Mouse (Mus musculus) megakaryocyte, embryonic 14.5 days (primary cell): ENCODE results near the gene Tenm3. TPM values are rescaled to one million over a fixed set of nuclear protein-coding genes. Genes with fewer than 3 reads are reported as not detected.
A peak's percentile ranks its signal among the peaks of the same experiment; 100 is the strongest.

Experiments
- H3K27me3 ChIP-seq: replicated peaks from 2 replicates; pipeline ENCODE3; 2012; ENCODE audit warnings: inconsistent platforms
- H3K36me3 ChIP-seq: replicated peaks from 2 replicates; pipeline ENCODE3; 2012; ENCODE audit warnings: low read length, inconsistent platforms, mixed read lengths
- H3K4me1 ChIP-seq: 2 replicates; pipeline ENCODE4 v1.6.1; 2012; ENCODE audit warnings: inconsistent platforms
- H3K4me3 ChIP-seq: replicated peaks from 2 replicates; pipeline ENCODE3; 2012; ENCODE audit warnings: moderate library complexity, mild to moderate bottlenecking, inconsistent platforms
- H3K9me3 ChIP-seq: 2 replicates; pipeline ENCODE4 v1.6.1; 2012; ENCODE audit warnings: inconsistent platforms
- FLI1 ChIP-seq: IDR thresholded peaks from 2 replicates; pipeline ENCODE4 v1.6.1; 2012; ENCODE audit warnings: low read length, inconsistent platforms, mixed read lengths
- GATA1 ChIP-seq: IDR thresholded peaks from 3 replicates; pipeline ENCODE4 v1.6.1; 2012; ENCODE audit warnings: mixed read lengths, low read length, inconsistent platforms, borderline replicate concordance
- polyA plus RNA-seq: library from polyadenylated mRNA; stranded (reverse); fragments of >175 nt; gene quantifications from 2 replicates; pipeline ENCODE4 v1.2.3, GENCODE M21; 2012; ENCODE audit warnings: low replicate concordance; ENCODE audit not compliant: insufficient read depth

Gene Tenm3
- polyA plus RNA-seq, 1 experiment = 0.39 TPM

DNA sequence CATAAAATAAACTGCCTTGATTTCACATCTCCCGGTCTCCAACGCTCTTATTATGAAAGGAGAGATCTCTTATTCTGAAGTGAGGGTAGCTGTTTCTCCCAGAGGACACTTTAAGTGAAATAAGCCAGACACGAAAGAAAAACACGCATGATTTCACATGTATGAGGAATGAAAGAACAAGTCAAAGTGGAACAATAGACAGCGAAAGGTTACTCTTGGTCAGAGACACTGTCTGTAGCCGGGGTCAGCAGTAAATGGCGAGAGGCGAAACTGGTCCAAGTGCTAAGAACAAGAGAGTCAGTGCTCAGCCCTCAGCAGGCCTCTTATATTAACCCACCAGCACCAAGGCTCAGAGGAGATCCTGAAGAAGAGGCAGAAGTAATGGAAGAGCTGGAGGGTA is 302.9 kb downstream of the Tenm3 start:
- TF ChIP-seq FLI1 (no peak), GATA1 (no peak)
- peaks cover 38% of the 10 kb centered on the region for H3K9me3 ChIP-seq
- H3K4me1 ChIP-seq = no peaks in the 10 kb centered on the region
- H3K27me3 ChIP-seq = no peaks in the 10 kb centered on the region
- H3K36me3 ChIP-seq = no peaks in the 10 kb centered on the region
- no peak overlapping the region for H3K4me3 ChIP-seq

DNA sequence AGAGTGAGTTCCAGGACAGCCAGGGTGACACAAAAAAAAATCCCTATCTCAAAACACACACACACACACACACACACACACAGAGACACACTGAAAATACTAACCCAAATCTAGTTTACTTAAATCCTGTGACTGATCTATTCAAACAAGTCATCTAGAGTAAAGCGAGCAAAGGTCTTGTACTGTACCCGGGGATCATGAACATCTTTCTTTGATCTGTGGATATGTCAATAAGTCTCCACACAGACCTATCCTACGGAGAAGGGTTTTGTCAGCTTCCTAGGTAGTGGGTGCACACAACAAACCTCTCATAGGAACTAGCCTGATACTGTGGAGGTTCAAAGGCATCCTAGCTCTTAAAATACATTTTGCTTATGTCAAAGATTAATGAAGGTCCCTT is 307.9 kb downstream of the Tenm3 start:
- H3K9me3 ChIP-seq = peaks cover 19% of the 10 kb centered on the region
- no peak overlapping the region for H3K4me3 ChIP-seq
- TF ChIP-seq GATA1 = no peak
- no peak for TF ChIP-seq FLI1
- no peaks in the 10 kb centered on the region for H3K36me3 ChIP-seq
- no peaks in the 10 kb centered on the region for H3K27me3 ChIP-seq
- no peaks in the 10 kb centered on the region for H3K4me1 ChIP-seq

DNA sequence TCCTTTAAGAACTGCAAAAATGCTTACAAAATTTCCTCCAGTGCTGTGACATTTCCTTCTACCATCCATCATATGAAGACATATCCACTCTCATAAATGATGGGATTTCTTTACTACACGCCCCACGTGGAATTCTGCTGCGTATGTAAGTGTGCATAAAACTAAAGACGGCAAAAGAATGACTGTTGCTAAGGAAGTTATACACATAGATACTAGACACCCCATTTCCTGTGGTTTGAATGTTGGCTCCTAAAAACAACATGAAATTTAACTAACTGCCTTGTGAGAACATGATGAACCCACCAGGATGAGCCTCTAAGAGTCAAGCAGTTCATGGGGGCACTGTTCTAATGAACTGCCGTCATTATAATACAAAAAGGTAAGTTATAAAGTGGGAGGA is 312.0 kb downstream of the Tenm3 start:
- TF ChIP-seq GATA1 (no peak), FLI1 (no peak)
- Histone ChIP-seq H3K4me1 (no peaks in the 10 kb centered on the region), H3K36me3 (no peaks in the 10 kb centered on the region), H3K4me3 (no peak overlapping the region), H3K9me3 (peaks cover 16% of the 10 kb centered on the region), H3K27me3 (no peaks in the 10 kb centered on the region)

DNA sequence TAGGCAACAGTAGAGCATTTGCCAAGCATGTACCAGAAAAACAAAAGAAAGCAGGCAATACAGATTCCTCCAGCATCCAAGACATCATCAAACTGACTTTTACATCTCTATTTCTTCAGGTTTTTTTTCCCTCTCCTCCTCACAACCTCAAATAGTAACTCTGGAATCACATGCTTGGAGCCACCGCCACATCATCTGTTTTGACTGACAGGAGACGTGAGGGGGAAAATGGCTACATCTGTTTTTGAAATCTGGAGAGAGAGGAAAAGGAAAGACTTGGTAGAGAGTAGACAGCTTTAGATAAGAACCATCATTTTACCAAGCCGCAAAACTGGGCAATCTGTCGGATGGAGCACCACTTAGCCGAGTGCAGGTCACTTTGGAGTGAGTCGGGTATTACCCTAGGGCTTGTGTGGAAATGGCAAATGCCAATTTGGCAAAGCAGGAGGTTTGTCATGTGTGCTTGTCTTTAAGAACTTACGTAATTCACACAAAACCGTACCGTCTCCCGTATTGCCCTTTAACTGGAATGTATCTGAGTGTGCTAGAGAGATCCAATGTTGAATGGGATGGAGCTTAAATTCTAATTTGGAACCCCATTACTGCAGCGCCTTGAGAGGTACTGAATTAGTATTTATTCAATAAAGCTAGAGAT is 312.7 kb downstream of the Tenm3 start:
- Histone ChIP-seq H3K27me3 (no peaks in the 10 kb centered on the region), H3K36me3 (no peaks in the 10 kb centered on the region), H3K9me3 (peaks cover 16% of the 10 kb centered on the region), H3K4me3 (no peak overlapping the region), H3K4me1 (no peaks in the 10 kb centered on the region)
- no peak for TF ChIP-seq FLI1
- no peak for TF ChIP-seq GATA1

DNA sequence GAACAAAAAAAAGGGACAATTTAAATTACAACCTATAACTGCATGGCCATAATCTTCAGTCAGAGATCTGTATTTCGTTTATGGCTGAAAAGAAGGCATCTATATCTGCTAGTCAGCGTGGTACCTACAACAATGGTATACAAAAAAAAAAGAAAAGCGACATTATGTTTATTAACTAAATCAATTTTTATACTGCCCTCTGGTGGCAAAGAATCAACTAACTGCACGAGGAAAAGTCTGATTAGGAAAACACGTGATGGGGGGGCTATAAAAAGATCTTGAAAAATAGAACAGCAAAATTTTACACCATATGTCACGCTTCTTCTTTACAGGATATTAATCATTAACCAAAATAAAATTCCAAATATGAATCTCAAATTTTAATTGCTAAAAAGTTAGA is 316.3 kb downstream of the Tenm3 start:
- Histone ChIP-seq H3K36me3 (no peaks in the 10 kb centered on the region), H3K4me3 (no peak overlapping the region), H3K27me3 (no peaks in the 10 kb centered on the region), H3K4me1 (no peaks in the 10 kb centered on the region), H3K9me3 (peaks cover 15% of the 10 kb centered on the region; the same call in 1 of the 2 replicates)
- TF ChIP-seq FLI1 (no peak), GATA1 (no peak)

DNA sequence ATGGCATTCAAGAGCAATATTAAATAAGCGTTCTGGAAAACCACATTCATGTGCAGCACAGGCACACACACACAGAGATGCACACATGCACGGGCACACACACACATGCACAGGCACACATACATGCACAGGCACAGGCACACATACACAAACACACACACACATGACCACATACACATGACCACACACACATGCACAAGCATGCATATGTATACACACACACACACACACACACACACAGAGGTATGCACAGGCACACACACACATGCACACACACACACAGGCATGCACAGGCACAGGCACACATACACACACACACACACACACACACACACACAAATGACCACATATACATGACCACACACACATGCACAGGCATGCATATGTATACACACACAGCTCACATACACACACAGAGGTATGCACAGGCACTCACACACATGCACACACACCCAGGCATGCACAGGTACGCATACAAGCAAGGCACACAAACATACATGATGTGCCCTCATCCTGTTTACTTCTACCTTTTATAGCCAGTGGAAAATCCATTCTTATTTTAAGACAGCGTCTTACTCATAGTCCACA is 321.1 kb downstream of the Tenm3 start:
- TF ChIP-seq FLI1 (no peak), GATA1 (no peak; the same call in 2 of the 3 replicates)

DNA sequence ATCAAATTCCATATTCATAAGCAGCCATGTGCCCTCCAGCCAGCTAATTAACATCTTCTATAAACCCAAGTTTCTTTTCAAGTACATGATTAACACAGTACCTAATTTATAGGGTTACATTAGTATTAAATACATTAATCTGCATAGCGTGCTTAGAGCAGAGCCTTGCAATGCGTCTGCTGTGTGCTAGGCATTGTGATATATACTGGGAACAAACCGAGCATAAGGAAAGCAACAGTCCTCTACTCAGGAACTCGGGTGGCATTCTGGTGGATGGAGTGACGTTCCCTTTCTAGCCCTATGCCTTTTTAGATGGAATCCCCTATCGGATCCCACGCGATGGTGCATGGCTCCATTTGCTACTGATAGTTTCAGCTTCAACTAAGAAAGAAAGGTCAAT is 321.7 kb downstream of the Tenm3 start:
- peaks cover 21% of the 10 kb centered on the region for H3K9me3 ChIP-seq
- no peaks in the 10 kb centered on the region for H3K27me3 ChIP-seq
- no peaks in the 10 kb centered on the region for H3K4me1 ChIP-seq
- no peaks in the 10 kb centered on the region for H3K36me3 ChIP-seq
- TF ChIP-seq FLI1 (no peak), GATA1 (no peak)
- H3K4me3 ChIP-seq = no peak overlapping the region

More for the DNA sequence above, 321.1 kb downstream of the Tenm3 start:
- H3K4me3 ChIP-seq = peak overlapping the region; percentile 76
- H3K36me3 ChIP-seq = no peaks in the 10 kb centered on the region
- no peaks in the 10 kb centered on the region for H3K4me1 ChIP-seq
- H3K9me3 ChIP-seq = peaks cover 17% of the 10 kb centered on the region
- no peaks in the 10 kb centered on the region for H3K27me3 ChIP-seq

DNA sequence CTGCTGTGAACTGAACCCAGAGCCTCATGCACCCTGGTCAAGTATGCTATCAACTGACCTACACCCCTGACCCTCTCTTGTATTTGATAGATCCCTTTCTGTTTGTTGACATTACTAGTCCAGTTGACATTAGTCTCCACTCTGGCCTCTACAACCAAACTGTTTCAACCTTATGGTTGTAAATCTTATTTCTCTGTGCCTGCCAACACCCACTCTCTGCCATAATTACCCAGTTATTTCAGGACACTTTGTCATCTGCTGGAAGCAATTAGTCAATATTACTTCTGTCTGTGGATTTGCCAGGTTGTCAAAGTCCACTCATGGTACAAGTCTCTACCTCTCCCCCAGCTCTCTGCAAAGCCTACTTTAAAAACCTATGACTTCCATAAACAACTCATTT is 326.3 kb downstream of the Tenm3 start:
- Histone ChIP-seq H3K36me3 (no peaks in the 10 kb centered on the region), H3K4me3 (no peak overlapping the region), H3K9me3 (peaks cover 44% of the 10 kb centered on the region), H3K4me1 (no peaks in the 10 kb centered on the region), H3K27me3 (no peaks in the 10 kb centered on the region)
- TF ChIP-seq FLI1 = no peak
- no peak for TF ChIP-seq GATA1

DNA sequence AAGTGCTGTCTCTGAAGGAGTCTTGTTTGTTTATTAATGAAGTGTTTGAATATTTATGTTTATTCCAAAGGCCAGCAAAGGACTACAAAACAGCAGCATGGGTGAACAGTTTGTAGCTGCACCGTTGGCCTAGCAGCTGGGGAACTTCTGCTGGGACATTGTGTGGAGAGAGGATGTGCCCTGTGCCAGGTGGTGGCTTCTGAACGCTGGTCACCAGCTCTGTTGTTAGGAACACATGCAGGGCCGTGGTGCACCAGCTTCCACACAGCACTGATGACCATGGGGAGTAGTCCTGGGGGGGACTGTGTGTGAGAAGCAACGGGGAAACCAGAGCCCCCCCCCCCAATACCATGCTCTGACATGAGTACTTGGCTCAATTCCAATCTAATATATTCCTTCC is 329.5 kb downstream of the Tenm3 start:
- Histone ChIP-seq H3K9me3 (peaks cover 42% of the 10 kb centered on the region), H3K27me3 (no peaks in the 10 kb centered on the region), H3K36me3 (no peaks in the 10 kb centered on the region), H3K4me3 (peak overlapping the region; percentile 65), H3K4me1 (no peaks in the 10 kb centered on the region)
- no peak for TF ChIP-seq FLI1

DNA sequence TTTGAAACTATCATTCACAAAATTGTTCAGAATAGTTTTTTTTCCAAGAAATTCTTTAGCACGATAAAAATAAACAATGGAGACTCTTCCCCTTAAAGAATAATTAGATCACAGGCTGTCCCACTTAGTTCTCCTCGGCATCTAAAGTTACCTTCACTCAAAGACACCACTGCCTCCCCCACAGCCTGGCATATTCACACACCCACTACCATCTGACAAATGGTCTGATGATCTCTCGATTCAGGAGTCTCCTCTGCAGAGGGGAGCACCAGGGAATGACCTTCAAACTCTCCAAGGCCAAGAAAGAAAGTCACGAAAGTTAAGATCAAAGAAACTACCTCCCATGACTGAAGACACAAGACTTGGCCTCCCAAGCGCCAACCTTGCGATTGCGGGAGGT is 329.9 kb downstream of the Tenm3 start:
- Histone ChIP-seq H3K27me3 (no peaks in the 10 kb centered on the region), H3K9me3 (peaks cover 44% of the 10 kb centered on the region), H3K4me1 (no peaks in the 10 kb centered on the region), H3K36me3 (no peaks in the 10 kb centered on the region), H3K4me3 (no peak overlapping the region)
- TF ChIP-seq GATA1 (no peak), FLI1 (no peak)

DNA sequence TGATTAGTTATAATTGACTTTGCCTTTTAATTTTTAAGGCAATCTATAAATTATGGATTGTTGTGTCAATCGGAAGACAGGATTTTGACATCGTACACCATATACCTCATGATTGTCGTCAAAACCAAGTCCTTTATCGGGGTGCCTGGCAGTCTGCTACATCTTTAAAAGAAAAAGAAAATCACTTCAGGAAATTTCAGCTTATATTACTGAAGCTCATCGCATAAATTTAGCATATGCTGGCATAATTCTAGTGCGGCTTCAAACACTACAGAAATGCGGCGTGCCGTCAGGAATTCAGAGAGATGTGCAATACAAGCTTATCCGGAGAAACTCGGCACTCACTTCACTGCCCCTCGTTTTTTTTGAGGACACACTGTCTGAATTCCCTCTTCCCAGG is 332.2 kb downstream of the Tenm3 start:
- Histone ChIP-seq H3K4me3 (no peak overlapping the region), H3K4me1 (peaks cover 3% of the 10 kb centered on the region; the same call in 1 of the 2 replicates), H3K9me3 (peaks cover 44% of the 10 kb centered on the region), H3K27me3 (no peaks in the 10 kb centered on the region), H3K36me3 (no peaks in the 10 kb centered on the region)
- TF ChIP-seq FLI1 (no peak), GATA1 (no peak)
